Mouse (Mus musculus) retina, postnatal 1 day (tissue): ENCODE data around the gene Lamtor2.

ENCODE experiments used
- DNase-seq: peaks from one replicate; pipeline ENCODE4 v3.0.0-alpha.2; 2012

Gene Lamtor2

DNA sequence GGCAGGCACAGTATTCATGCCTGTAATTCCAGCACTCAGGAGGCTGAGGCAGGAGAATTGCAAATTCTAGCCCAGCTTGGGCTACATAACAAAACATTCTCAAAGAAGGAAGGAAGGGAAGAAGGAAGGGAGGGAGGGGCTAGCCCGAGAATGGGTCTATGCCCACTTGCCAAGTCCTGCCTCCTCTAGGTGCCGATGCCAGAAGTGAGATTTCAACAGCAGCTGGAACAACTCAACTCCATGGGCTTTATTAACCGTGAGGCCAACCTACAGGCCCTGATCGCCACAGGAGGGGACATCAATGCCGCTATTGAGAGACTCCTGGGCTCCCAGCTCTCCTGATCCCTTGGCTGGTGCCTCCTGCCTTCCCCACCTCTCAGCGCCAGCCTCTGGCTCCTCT is 15.0 kb upstream of the Lamtor2 start:
- no peak for DNase-seq

DNA sequence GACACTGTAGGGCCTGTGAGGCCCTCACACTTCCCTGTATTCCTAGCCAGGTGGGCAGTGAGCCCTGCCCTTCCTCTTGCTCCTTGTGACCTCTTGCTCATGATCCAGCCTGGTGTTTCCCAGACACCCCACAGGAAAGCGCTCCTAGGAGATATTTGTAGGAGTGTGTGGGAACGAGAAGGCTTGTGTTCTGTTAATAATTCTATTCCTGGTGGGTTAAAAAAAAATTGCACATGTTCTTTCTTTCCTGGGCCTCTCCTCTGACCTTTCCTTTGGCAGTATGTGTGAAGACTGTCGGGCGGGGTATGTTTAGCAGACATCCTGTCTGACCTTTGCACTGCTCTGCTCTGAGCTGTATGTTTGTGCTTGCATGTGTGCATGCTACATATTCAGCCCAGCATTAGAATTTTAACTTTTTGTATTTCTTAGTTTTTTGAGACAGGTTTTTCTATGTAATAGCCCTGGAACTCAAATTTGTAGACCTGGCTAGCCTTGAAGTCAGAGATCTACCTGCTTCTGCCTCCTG is 13.7 kb upstream of the Lamtor2 start:
- DNase-seq, result no peak

DNA sequence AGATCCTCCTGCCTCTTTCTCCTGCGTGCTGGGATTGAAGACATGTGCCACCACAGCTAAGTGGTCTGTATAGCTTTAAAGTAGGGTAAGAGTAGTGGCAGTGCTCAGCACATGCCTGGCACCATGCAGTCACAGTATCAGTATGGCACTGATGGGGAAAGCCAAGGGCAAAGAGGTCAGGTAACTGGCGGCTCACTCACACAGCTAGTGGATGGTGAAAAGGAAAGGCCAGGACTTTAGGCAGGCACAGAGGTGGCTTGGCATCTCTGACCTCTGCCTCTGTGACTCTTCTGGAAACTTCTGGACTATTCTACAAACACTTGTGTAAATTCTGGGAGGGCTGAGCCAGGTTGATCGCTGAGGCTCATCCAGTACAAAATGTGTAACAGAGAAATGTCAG is 13.2 kb upstream of the Lamtor2 start:
- DNase-seq, result no peak

DNA sequence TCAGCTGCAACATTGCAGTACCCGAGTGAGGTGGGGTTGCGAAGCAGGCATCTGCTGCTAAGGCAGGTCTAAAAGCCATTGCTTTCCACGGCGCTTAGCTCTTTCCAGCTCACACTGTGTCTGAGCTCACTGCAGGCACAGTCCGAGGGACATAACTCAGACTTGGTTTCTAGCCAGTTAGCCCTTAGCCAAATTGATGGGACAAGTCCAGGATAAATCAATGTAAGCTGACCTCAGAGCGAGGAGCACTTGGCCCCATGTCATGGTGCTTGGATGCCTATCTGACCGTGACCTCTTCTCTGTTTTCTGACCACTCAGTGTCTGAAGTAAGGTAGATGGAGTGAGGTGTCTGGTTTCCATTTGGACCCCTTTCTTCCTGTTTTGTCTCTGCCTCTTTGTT is 11.1 kb upstream of the Lamtor2 start:
- DNase-seq, result no peak

DNA sequence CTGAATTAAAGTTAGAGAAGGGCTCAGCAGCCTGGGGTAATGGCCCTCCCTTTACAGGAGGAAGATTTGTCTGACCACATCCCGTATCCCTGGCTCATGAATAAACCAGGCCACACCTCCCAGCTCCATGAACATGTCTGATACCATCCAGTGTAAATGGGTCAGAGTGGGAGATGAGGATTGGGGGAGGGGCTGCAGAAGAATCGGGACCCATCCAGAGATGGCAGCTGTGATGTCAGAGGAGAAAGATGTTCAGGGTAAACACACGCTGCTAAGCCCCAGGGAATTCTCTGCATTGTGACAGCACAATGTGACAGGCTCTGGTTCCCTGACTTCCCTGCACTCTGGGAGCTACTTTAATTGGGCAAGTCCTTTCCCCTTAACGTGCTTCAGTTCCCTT is 10.6 kb upstream of the Lamtor2 start:
- DNase-seq, result peak; percentile 90

DNA sequence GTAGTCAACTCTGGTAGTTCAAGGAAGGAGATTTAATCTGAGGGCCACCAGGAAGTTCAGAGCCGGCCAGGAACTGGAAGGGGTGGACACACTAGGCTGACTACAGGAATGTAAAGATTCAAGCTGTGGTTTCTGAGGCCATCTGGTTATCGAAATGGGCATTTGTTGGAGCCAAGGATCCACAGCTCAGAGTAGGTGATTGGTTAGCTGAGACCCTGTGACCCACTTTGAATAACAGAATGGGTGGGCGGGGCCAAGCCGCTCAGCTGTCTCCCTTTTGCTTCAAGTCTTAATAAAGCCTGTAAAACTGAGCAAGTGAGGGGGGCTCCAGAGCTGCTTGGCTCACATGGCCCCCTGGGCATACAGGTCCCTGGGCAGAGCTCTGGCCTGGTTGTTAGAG is 9.1 kb upstream of the Lamtor2 start:
- peak; percentile 71 for DNase-seq

DNA sequence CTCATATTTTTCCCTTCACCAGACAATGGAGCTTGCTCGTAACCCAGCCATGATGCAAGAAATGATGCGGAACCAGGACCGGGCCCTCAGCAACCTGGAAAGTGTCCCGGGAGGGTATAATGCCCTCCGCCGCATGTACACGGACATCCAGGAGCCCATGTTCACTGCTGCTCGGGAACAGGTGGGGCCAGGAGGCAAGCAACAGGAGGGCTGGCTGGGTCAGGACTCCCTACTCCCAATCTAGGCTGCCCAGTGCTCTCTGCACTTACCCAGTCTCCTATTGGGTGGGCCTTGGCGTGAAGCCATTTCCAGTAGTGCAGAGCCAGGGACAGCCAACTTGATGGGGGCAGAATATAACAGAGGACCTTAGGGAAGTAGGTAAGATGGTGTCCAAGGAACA is 6.7 kb upstream of the Lamtor2 start:
- no peak for DNase-seq

DNA sequence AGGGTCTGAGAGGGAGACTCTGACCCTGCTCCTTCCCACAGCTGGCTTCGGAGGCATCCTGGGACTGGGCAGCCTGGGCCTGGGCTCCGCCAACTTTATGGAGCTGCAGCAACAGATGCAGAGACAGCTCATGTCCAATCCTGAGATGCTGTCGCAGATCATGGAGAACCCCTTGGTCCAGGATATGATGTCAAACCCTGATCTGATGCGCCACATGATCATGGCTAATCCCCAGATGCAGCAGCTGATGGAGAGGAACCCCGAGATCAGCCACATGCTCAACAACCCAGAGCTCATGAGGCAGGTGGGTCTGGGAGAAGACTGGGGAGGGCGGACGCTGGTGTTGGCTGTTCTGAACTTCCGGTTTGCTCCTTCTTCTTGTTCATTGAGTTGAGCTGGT is 3.7 kb upstream of the Lamtor2 start:
- no peak for DNase-seq

DNA sequence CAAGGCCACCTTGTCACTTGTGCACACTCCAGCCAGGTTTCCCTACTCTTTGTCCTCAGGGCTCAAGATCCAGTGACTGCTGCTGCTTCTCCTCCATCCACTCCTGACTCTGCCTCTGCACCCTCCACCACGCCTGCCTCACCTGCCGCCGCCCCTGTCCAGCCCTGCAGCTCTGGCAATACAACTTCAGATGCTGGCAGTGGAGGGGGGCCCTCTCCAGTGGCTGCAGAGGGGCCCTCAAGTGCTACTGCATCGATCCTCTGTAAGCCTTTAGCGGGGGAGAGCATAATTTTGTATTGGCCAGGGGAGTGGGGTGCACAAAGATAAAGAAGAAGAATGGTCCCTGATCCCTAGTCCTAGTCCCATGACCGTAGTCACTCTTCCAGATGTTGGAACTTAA is 2.9 kb upstream of the Lamtor2 start:
- DNase-seq, result no peak

DNA sequence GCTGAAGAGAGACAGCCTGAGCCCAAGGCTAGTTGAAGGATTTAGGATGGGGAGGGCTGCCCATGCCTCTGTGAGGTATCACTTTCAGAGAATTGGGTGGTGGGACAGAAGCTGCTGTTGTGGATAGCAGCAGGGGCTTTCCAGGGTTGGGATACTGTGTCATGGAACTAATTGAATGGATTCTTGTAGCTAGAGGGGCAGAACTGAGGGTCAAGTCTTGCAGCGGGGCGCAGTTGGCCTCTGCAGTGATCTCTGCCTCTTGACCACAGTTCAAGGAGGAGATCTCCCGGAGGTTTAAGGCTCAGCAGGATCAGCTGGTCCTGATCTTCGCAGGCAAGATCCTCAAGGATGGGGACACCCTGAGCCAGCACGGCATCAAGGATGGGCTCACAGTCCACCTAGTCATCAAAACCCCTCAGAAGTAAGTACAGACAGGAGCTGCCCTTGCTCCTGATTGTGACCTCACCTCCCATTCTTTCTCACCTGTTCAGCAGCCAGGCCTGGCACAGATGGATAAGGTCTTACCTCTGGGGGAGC is 2.3 kb upstream of the Lamtor2 start:
- DNase-seq, result no peak

DNA sequence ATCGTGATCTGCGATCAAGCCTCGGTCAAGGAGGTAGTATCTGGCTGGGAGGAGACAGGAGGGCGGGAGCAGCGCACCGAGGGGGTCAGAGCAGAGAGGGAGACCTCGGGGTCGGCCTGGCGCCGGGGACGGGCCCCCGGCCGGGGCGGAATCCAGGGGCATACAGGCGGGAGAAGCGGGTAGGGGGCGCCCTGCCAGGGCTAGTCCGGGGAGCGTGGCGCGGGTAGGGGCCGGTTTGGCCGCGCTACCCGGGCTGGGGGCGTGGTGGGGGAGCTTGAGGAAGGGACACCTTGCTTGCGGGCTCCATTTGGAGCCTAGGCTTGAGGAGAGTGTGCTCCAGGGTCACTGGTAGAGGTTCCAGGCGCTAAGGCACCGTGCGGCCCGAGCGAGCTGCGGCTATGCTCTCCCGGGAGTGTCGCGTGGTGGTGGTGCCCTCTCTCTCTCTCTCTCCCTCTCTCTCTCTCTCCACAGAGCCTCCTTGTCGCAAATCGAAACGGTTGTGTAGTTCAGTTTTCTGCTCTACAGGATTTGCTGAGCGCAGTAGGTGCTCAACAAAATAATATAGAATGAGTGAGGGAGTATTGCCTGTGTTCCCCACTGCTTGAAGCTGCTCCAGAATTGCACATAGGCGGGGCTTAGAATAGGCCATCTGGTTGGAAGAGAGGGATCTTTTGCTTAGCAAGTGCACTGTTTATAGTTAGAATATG is 1.2 kb upstream of the Lamtor2 start:
- DNase-seq, result peak; percentile 66

DNA sequence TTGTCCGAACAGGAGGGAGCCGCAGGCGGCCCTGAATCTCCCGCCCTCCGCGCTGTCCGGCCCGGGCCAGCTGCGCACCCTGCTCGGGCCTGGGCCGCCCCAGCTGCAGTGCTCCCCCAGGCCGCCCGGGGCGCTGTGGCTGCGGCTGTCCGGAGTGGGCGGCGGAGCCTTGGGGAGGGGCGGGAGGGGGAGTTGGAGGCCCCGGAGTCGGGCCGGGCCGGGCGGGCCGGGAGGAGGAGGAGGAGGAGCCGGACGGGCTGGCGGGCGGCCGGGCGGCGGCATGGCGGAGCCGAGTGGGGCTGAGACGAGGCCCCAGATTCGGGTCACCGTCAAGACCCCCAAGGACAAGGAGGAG is 628 bp upstream of the Lamtor2 start, which contains the start of gene Ubqln4:
Ubqln4 (plus strand) TSS at position 234 of the 355 bp plus-strand sequence.
- peak; percentile 95 for DNase-seq

DNA sequence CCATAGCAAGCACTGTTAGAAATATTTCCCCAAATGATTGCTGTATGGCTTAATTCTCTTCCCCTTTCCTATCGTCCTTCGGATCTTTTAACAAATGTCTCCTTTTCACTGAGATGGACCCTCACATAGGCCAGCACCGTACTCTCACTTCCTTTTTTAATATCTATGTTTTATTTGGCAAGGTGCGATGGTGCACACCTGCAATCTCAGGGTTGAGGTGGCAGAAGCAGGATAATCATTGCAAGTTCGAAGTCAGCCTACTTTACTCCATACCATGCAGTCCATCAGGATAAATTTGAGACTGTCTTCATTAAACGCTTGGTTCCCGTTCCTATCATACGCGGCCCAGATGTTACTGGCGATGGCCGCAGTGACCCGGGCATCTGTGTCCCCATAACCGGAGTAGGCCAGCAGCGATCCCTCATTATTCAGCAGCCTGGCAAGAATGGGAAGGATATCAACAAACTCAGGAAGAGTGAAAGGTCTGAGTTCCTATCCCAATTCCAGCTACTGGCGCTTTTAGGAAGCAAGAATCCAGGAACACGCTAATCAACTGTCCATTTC is 710 bp downstream of the Lamtor2 start:
- no peak for DNase-seq

DNA sequence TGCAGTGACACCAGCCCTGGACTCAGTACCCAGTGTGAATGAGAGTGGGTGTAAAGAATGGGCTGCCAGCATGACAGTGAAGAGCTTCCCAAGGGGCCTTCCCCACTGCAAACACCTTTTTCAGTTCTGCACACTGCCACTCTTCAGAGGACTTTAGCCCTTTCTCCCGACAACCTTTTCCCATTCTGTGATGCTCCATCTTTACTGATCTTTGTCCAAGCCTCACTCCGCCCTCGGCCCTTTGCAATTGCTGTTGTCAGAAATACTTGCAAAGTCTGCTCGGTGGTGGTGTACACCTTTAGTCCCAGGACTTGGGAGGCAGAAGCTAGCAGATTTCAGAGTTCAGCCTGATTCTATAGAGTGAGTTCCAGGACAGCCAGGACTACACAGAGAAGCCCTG is 1.3 kb downstream of the Lamtor2 start:
- no peak for DNase-seq

DNA sequence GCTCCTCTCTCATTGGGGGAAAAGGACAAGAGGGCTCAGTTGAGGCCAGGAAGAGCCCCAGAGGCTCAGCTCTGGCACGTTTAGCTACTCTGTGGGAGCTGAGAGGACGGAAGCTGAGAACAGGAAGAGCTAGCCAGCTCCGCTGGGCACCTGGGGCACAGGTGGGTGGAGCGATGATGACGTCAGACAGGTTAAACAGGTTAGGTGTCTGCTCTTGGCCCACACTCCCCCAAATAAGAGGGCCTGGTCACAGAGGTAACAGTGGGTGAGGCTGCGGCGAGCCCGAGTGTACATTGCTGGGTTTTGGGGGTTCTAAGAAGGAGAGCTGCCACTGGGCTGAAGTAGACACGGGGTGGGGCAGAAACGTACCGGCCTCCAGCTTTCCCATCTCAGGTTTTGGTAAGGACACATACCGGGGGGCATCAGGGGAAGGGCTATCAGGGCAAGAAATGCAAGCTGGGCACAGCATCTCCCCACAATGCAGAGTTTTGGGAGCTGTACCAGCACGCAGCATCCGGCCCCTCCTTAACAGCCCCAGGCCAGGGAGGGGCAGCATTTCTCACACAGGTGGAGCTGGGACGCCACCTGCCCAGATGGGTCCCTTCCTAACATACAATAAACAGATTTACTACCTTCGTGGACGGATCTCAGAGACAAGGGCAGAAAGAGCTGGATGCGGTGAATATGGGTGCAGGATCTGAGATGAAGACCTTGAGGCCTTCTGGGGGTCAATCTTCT is 4.5 kb downstream of the Lamtor2 start, which contains the start of gene Rab25:
Rab25 (minus strand) TSS at position 121 of the 738 bp plus-strand sequence.
- no peak for DNase-seq

DNA sequence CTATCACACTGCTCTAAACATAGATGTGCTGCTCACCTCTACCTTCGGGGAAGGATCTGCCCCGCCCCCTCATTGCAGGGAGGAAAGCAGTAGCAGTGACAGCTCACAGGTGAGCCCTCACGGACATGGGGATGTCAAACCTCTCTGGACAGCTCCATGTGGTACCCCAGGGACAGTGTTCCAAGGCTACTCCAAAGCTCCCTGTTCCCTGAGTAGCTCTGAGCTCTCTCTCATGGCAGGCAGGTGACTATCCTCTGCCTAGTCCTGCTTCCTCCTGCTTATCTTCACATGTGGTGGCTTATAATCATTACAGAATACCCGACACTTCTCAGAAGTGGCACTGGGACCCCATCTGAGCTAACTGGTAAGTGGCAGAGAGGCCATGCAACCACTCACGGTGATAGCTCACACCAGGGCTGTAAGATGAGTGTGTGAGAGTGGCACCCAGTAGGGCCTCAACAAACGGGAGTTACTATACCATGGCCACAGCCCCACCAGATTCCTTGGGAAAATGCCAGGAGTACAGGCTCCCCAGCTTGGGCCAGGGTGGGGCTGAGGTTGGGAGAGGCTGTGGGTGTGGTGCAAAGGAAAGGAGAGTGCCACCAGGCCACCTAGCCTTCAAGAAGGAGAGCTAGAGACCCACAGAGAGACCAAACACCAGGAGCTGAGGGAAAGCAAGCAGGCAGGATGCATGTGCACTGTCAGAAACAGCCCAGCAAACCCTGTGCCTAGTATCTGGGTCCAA is 6.0 kb downstream of the Lamtor2 start:
- no peak for DNase-seq

DNA sequence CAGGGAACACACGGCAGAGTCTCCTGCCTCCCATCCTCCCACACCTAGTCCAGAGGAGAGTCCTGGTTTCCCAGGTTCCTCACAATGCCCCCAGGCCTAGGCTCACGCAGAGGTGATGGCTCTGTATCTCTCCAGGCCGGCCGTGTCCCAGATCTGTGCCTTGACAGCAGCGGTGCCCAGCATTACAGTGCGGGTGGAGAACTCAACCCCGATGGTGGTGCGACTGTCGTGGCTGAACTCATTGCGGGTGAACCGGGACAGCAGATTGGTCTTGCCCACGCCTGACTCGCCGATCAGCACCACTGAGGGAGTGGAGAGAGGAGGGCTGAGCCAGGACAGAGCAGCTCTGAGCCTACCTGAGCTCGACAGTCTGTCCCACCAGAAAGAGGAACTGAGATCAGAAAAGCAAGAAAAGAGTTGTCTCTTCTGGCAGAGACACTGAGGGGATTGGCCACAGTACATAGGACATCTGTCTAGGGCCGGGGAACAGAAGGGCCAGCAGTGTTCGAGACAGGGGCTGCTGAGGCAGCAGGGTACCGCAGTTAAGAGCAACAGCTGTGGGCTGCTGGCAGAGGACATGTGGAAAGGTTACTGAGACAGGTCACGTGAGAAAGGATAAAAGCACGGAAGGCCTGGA is 7.8 kb downstream of the Lamtor2 start:
- no peak for DNase-seq

DNA sequence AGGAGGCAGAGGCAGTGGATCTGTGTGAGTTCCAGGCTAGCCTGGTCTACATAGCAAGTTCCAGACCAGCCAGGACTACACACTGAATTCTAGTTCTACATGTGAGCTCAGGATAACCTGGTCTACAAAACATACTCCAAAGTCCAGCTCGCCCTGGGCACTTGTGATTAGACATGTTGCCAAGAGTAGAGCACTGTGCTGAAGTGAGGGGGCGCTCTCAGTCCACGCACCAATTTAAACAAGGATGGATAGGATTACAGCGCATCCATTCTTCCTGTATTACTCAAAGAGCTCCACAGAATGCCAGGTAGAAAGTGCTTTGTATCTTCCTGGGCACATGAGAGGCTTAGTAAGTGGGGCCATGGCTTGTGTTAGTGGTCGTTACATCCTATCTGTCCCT is 8.4 kb downstream of the Lamtor2 start:
- DNase-seq, result peak; percentile 66

DNA sequence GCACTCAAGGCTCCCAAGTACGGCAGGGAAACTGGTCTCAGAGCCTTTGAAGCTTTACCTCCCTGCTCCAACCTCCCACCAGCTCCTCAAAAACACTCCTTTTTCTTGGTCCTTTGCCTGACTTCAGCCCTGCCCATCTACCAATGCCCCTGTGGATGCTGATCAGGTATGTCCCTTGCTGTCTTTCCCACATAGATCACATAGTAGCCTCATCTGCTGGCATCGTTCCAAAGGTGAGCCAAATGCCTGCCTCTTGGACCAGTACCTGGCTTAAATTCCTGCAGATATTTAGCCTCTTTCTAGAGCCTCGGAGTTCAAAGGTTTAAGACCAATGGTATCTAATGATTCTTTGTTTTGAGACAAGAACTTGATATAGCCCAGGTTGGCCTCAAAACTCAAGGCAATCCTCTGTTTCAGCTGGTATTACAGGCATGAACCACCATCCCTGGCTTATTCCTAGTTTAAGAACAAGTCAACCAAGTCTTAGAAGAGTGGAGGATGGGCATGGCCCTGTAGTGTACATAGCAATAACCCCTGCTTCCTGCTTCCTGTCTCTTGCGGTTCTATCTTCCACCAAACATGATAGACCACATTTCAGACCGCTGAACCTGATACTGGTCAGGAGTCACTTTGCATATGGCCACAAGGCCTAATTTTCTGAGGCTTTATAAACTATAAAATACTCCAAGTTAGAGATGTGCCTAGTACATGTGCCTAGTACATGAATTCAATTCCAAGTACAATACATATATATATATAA is 9.0 kb downstream of the Lamtor2 start:
- DNase-seq, result no peak

DNA sequence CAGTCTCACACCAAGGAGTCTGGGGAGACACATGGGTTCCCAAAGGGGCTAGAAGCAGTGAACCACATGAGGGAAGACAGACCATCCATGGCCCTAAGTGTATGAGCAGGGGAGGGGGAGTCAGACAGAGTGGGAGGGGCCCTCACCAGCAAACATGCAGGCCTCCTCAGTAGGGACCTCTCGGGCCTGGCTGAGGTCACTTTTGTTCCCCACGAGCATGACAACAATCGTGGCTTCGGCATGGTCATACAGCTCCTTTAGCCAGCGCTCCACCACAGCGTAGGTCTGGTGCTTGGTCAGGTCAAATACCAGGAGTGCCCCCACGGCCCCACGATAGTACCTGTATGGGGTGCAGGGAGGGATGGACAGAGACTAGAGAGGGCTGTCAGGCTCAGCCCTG is 9.7 kb downstream of the Lamtor2 start:
- no peak for DNase-seq

DNA sequence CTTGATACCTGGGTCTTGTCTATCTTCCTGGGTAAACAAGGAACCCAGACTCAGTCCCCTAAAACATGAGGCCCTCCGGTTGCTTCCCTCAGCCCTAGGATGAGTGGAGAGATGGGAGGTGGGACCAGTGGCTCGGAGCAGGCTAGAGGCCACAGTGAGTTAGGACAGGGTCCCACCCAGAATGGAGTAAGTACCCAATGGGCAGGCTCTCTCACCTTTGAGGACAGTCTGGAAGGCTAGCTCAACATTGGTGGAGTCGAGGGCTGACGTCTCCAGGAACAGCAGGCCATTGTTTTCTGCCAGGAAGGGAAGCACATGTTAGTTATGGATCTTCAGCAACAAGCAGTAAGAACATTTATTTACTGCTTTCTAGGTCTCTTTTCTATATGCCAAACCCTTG is 10.4 kb downstream of the Lamtor2 start:
- DNase-seq, result no peak
